Mouse (Mus musculus) heart, embryonic 14.5 days (tissue): ENCODE data around the gene Tmem235. TPM values are rescaled to one million over a fixed set of nuclear protein-coding genes. Genes with fewer than 3 reads are reported as not detected.
A peak's percentile ranks its signal among the peaks of the same experiment; 100 is the strongest.

Experiments
- ATAC-seq: fragments of 200-750 bp; cut with Nextera tagmentation; 2 replicates; pipeline ENCODE4 v1.8.0; 2017; ENCODE audit warnings: low read depth, moderate TSS enrichment; ENCODE audit not compliant: insufficient number of reproducible peaks, insufficient read depth, low FRiP score
- H3K27ac ChIP-seq, 2 experiments: fragments of 200-500 bp in 1 of 2; fragments of 300-500 bp in 1 of 2; sonication (generic) in 1 of 2; replicated peaks in 1 of 2; 2 replicates each; pipeline ENCODE4 v1.5.1; 2012 to 2014; ENCODE audit warnings: low read depth in 2 of 2, low read length in 2 of 2, control low read depth in 1 of 2, mild to moderate bottlenecking in 1 of 2, mixed read lengths in 1 of 2; ENCODE audit not compliant: control insufficient read depth in 1 of 2, insufficient read depth in 1 of 2
- H3K27me3 ChIP-seq: fragments of 300-500 bp; sonication (generic); 2 replicates; pipeline ENCODE4 v1.6.1; 2014; ENCODE audit warnings: mild to moderate bottlenecking, low read length, control low read depth; ENCODE audit not compliant: control insufficient read depth, insufficient read depth
- H3K36me3 ChIP-seq: fragments of 300-500 bp; sonication (generic); 2 replicates; pipeline ENCODE4 v1.6.1; 2014; ENCODE audit warnings: mild to moderate bottlenecking, control low read depth, low read length, mixed read lengths; ENCODE audit not compliant: control insufficient read depth, insufficient read depth
- H3K4me1 ChIP-seq, 2 experiments: fragments of 200-500 bp in 1 of 2; fragments of 300-500 bp in 1 of 2; sonication (generic) in 1 of 2; 2 replicates each; pipeline ENCODE4 v1.6.1; 2012 to 2014; ENCODE audit warnings: low read length in 2 of 2, control low read depth in 1 of 2, mixed read lengths in 1 of 2; ENCODE audit not compliant: control insufficient read depth in 2 of 2, insufficient read depth in 2 of 2
- H3K4me2 ChIP-seq: fragments of 300-500 bp; sonication (generic); 2 replicates; pipeline ENCODE4 v1.6.1; 2014; ENCODE audit warnings: mild to moderate bottlenecking, low read length
- H3K4me3 ChIP-seq, 2 experiments: fragments of 200-500 bp in 1 of 2; fragments of 300-500 bp in 1 of 2; sonication (generic) in 1 of 2; 2 replicates each; pipeline ENCODE4 v1.5.1; 2012 to 2014; ENCODE audit warnings: low read length in 2 of 2, mild to moderate bottlenecking in 2 of 2, control low read depth in 1 of 2, low read depth in 1 of 2, moderate library complexity in 1 of 2; ENCODE audit not compliant: control insufficient read depth in 1 of 2, insufficient read depth in 1 of 2
- H3K9ac ChIP-seq: fragments of 300-500 bp; sonication (generic); 2 replicates; pipeline ENCODE4 v1.6.1; 2014; ENCODE audit warnings: mild to moderate bottlenecking, low read length
- H3K9me3 ChIP-seq: fragments of 300-500 bp; sonication (generic); 2 replicates; pipeline ENCODE4 v1.6.1; 2016; ENCODE audit warnings: low read length, control low read depth; ENCODE audit not compliant: control insufficient read depth
- WGBS: fragments of 180-500 bp; shearing (Covaris S2); extraction: QIAGEN DNeasy Blood & Tissue Kit; methylation state at CpG from one replicate; pipeline ENCODE4 v1.1.7; 2014; 5-methylcytosine and 5-hydroxymethylcytosine counted together
- polyA plus RNA-seq: library from polyadenylated mRNA; unstranded; fragments of >200 nt; fragmentation: Nextera tagmentation; extraction: Ambion mirVana; gene quantifications from 2 replicates; pipeline ENCODE4 v1.2.1, GENCODE M21; 2014

Gene Tmem235
- polyA plus RNA-seq, 1 experiment from 2014 or later = not detected

DNA sequence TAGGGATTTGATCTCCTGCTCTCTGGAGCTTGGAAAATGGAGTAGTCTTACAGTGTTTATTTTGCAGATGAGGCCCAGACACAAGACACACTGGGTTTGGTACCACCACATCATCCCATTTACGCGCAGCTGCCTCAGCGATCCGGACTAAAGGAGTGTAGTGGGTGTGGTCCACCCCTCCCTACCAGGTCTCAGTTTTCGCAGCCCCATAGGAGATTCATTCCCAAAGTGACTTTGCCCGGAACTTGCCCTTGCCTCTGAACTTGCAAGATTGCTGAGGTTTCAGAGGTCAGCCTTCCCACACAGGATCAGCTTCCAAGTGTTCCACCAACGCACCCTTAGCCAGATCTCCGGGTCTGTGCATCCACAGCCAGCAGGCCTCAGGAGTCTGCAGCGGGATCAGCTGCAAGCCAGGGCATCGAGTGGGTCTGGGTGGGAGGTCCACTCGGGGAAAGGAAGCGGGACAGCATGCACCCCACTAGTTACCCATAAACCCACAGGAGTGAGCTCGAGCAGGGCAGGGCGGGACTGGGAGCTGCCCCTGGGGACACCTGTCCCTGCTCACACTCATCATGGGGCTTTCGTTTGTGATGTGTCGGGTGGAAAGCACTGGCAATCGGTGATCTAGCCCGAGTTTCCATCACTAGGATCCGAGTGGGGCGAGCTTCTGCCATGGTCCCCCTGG is 27.8 kb downstream of the Tmem235 start:
- no peaks in the 10 kb centered on the region for H3K9me3 ChIP-seq
- H3K4me1 ChIP-seq = peaks cover 22 to 29% of the 10 kb centered on the region in 2 experiments
- no peak overlapping the region for H3K4me3 ChIP-seq
- H3K27me3 ChIP-seq = 0 out of 2 replicates have a peak, but pooled peaks cover 21% of the 10 kb centered on the region
- ATAC-seq = no peak
- H3K4me2 ChIP-seq = peak overlapping the region; percentile 64
- no peak overlapping the region for H3K27ac ChIP-seq
- WGBS = 34% methylated on average over 20 of the region's 20 CpGs
- H3K9ac ChIP-seq = no peak overlapping the region; the same call in 1 of the 2 replicates
- H3K36me3 ChIP-seq = no peaks in the 10 kb centered on the region

DNA sequence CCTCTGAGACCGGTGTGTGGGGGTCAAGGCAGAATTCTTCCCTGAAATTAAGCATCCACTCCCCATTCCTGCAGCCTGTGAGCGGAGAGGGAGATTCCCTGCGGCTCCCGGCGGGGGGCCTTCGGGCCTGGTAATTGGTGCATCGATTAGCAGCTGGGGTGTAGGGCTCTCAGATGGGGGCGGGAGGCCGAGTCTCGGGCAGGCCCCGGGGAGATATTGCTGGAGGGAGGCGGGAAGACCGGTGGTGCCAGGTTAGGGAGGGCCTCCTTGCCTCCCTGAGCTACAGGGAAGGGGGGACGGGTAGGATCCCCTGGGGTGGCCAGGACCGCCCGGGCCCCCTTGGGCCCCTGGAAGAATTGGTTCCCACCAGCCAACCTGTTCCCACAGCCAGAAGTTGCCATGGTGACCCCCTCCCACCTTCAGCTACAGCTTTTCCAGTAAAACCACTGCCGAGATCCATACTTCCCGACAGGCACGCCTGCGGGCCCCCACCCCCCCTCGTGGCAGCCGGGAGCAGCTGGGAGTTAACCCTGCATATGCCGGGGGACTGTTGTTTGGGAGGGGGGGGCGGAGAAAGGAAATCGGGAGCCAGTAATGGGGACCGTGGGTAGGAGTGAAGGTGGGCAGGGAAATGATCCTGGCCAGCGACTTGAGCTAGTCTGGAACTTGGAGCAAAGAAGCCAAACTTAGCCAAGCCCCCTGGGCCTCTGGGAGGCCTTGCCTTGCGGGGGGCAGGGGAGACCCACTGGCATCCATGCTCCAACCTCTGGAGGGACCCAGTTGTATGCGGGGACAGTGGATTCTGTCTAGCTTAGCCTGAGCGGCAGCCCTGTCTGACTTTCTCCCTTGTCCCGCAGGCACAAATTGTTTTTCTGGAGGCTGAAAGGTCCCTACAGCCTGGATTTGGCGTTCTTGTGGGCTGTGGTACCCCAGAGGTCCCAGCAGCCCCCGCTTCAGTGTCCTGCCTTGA is 28.6 kb downstream of the Tmem235 start:
- peaks cover 22 to 29% of the 10 kb centered on the region in 2 experiments for H3K4me1 ChIP-seq
- no peak for ATAC-seq
- 0 out of 4 replicates have a peak overlapping the region, but pooled peaks of 1 of the 2 experiments have one; percentile 14 for H3K27ac ChIP-seq
- H3K9me3 ChIP-seq = no peaks in the 10 kb centered on the region
- 13% methylated on average over 29 of the region's 33 CpGs for WGBS
- peak overlapping the region; percentile 64 for H3K4me2 ChIP-seq
- peak overlapping the region; percentile 65 for H3K9ac ChIP-seq
- H3K36me3 ChIP-seq = no peaks in the 10 kb centered on the region
- peak overlapping the region; percentile 20 to 25; a peak in 3 of 4 replicates for H3K4me3 ChIP-seq
- 0 out of 2 replicates have a peak, but pooled peaks cover 21% of the 10 kb centered on the region for H3K27me3 ChIP-seq

DNA sequence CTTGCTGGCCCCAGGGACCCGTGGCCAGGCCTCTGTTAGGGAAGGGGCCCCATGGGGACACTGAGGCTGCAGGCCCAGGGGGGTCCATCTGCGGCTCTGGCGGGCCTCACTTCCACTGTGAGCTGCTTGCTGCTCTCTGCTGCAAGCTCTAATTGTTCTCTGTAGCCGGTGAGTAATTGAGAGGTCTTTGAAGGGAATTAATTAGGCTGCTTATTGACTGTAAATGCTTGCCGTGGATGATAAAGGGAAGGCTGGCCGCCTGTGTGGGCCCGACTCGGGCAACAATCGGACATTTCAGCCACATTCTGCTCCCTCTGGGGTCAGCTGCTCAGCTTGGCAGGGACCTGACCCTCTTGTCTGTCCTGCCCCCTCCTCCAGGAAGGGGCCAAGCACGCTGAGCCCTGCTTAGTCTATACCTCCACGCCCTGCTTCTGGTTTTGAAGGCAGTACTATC is 29.4 kb downstream of the Tmem235 start:
- 29% methylated on average over 11 of the region's 11 CpGs for WGBS
- H3K4me2 ChIP-seq = peak overlapping the region; percentile 64
- 0 out of 2 replicates have a peak, but pooled peaks cover 21% of the 10 kb centered on the region for H3K27me3 ChIP-seq
- no peaks in the 10 kb centered on the region for H3K9me3 ChIP-seq
- H3K4me1 ChIP-seq = peaks cover 22 to 29% of the 10 kb centered on the region in 2 experiments
- H3K36me3 ChIP-seq = no peaks in the 10 kb centered on the region
- H3K9ac ChIP-seq = peak overlapping the region; percentile 65; the same call in 1 of the 2 replicates
- H3K4me3 ChIP-seq = no peak overlapping the region
- ATAC-seq = no peak
- H3K27ac ChIP-seq = 0 out of 4 replicates have a peak overlapping the region, but pooled peaks of 1 of the 2 experiments have one; percentile 14

GRCm38 (mm10) chr11:117890519-117891282 is 30.1 kb downstream of the Tmem235 start:
- H3K36me3 ChIP-seq = no peaks in the 10 kb centered on the region
- 0 out of 2 replicates have a peak overlapping the region, but pooled peaks have one; percentile 65 for H3K9ac ChIP-seq
- 0 out of 2 replicates have a peak, but pooled peaks cover 21% of the 10 kb centered on the region for H3K27me3 ChIP-seq
- peaks cover 22 to 29% of the 10 kb centered on the region in 2 experiments for H3K4me1 ChIP-seq
- no peak overlapping the region for H3K27ac ChIP-seq
- 24% methylated on average over 13 of the region's 13 CpGs for WGBS
- H3K4me2 ChIP-seq = 0 out of 2 replicates have a peak overlapping the region, but pooled peaks have one; percentile 16
- no peak overlapping the region for H3K4me3 ChIP-seq
- H3K9me3 ChIP-seq = no peaks in the 10 kb centered on the region
- no peak for ATAC-seq

DNA sequence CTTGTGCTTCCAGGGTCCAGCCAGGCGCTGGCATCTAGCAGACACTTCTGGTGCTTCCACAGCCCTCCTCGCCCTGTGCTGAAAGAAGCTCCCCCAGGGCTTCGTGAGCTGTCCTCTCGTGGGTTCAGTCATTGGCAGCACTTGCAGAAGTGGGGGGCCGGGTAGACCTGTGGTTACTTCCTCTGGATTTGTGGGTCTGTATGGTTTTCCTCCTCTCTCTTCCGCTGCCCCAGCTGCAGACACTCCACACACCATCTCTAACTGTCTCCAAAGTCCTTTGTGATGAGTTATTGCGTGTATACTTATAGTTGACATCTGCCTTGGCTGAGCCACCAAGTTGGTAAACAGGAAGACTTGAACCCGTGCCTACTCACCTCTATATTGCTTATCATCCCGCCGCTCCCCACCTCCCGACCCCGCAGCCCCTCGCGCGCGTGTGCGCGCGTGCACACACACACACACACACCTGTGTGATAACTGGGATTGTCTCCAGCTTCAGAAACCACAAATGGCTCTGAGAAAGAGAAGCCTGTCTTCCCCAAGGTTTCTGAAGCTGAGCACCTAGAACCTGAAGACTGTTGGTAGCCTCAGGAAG is 31.1 kb downstream of the Tmem235 start:
- H3K4me2 ChIP-seq = no peak overlapping the region
- H3K27me3 ChIP-seq = 0 out of 2 replicates have a peak, but pooled peaks cover 21% of the 10 kb centered on the region
- no peaks in the 10 kb centered on the region for H3K9me3 ChIP-seq
- H3K27ac ChIP-seq = no peak overlapping the region
- no peak overlapping the region for H3K4me3 ChIP-seq
- H3K9ac ChIP-seq = no peak overlapping the region
- no peak for ATAC-seq
- 94% methylated on average over 19 of the region's 19 CpGs for whole genome bisulfite sequencing
- peaks cover 22 to 31% of the 10 kb centered on the region in 2 experiments for H3K4me1 ChIP-seq
- no peaks in the 10 kb centered on the region for H3K36me3 ChIP-seq

- 51% methylated on average over 6 of the region's 6 CpGs for WGBS
These were observed 31.6 kb downstream of the Tmem235 start for GRCm38 (mm10) chr11:117892199-117892598.

More at GRCm38 (mm10) chr11:117892199-117892598, 31.6 kb downstream of the Tmem235 start:
- H3K27me3 ChIP-seq = 0 out of 2 replicates have a peak, but pooled peaks cover 21% of the 10 kb centered on the region
- no peaks in the 10 kb centered on the region for H3K9me3 ChIP-seq
- no peak overlapping the region for H3K9ac ChIP-seq
- H3K27ac ChIP-seq = no peak overlapping the region
- H3K36me3 ChIP-seq = no peaks in the 10 kb centered on the region
- ATAC-seq = no peak
- H3K4me1 ChIP-seq = peaks cover 22 to 31% of the 10 kb centered on the region in 2 experiments
- no peak overlapping the region for H3K4me3 ChIP-seq
- H3K4me2 ChIP-seq = no peak overlapping the region
